Mouse (Mus musculus): ENCODE results near the gene Sec24a. TPM values are rescaled to one million over a fixed set of nuclear protein-coding genes. Genes with fewer than 3 reads are reported as not detected.
"Not testable (repeated sequence)": the region's sequence is repeated elsewhere in the genome, so short reads cannot be mapped to it uniquely, and the experiment has no call there.

Sec24a gene
- polyA plus RNA-seq, 1 experiment from 2014 or later, result 21.2 TPM

- H3K27ac ChIP-seq (ENCODE audit: low read length), result no peak overlapping the region
- no peak overlapping the region for H3K9ac ChIP-seq (ENCODE audit: low read depth, low read length)
- H3K36me3 ChIP-seq (ENCODE audit: control insufficient read depth, insufficient read depth, low read length), result no peaks in the 10 kb centered on the region
- no peaks in the 10 kb centered on the region for H3K9me3 ChIP-seq (ENCODE audit: control insufficient read depth, low read length)
- H3K27me3 ChIP-seq (replicated peaks; ENCODE audit: control insufficient read depth, insufficient read depth, low read length), result no peaks in the 10 kb centered on the region
- ATAC-seq, result no peak
- H3K4me1 ChIP-seq (ENCODE audit: control insufficient read depth, insufficient read depth, low read length), result peaks cover 3% of the 10 kb centered on the region; the same call in 1 of the 2 replicates
- H3K4me2 ChIP-seq (ENCODE audit: low read depth, low read length), result no peak overlapping the region
- 72% methylated on average over 3 of the region's 3 CpGs for WGBS
- no peak overlapping the region for H3K4me3 ChIP-seq (ENCODE audit: low read length)
Measured at GRCm38 (mm10) chr11:51679466-51679865, 84.0 kb downstream of the Sec24a start.

GRCm38 (mm10) chr11:51677737-51678418 is 85.6 kb downstream of the Sec24a start:
- H3K9me3 ChIP-seq (ENCODE audit: control insufficient read depth, low read length), result no peaks in the 10 kb centered on the region
- H3K27ac ChIP-seq (ENCODE audit: low read length), result no peak overlapping the region
- no peak overlapping the region for H3K4me3 ChIP-seq (ENCODE audit: low read length)
- H3K27me3 ChIP-seq (replicated peaks; ENCODE audit: control insufficient read depth, insufficient read depth, low read length), result no peaks in the 10 kb centered on the region
- no peak overlapping the region for H3K9ac ChIP-seq (ENCODE audit: low read depth, low read length)
- no peak overlapping the region for H3K4me2 ChIP-seq (ENCODE audit: low read depth, low read length)
- no peaks in the 10 kb centered on the region for H3K36me3 ChIP-seq (ENCODE audit: control insufficient read depth, insufficient read depth, low read length)
- peaks cover 3% of the 10 kb centered on the region; the same call in 1 of the 2 replicates for H3K4me1 ChIP-seq (ENCODE audit: control insufficient read depth, insufficient read depth, low read length)
- no peak for ATAC-seq
- WGBS, result 58% methylated on average over 6 of the region's 6 CpGs

- H3K9ac ChIP-seq (ENCODE audit: low read depth, low read length), result no peak overlapping the region
- H3K36me3 ChIP-seq (ENCODE audit: control insufficient read depth, insufficient read depth, low read length), result no peaks in the 10 kb centered on the region
- no peak overlapping the region for H3K27ac ChIP-seq (ENCODE audit: low read length)
- no peaks in the 10 kb centered on the region for H3K27me3 ChIP-seq (replicated peaks; ENCODE audit: control insufficient read depth, insufficient read depth, low read length)
- ATAC-seq, result no peak
- no peak overlapping the region for H3K4me3 ChIP-seq (ENCODE audit: low read length)
- 82% methylated on average over 5 of the region's 5 CpGs for WGBS
- H3K4me2 ChIP-seq (ENCODE audit: low read depth, low read length), result no peak overlapping the region
- H3K9me3 ChIP-seq (ENCODE audit: control insufficient read depth, low read length), result no peaks in the 10 kb centered on the region
- no peaks in the 10 kb centered on the region for H3K4me1 ChIP-seq (ENCODE audit: control insufficient read depth, insufficient read depth, low read length)
Measured at GRCm38 (mm10) chr11:51675386-51675785, 88.0 kb downstream of the Sec24a start.

GRCm38 (mm10) chr11:51673291-51673690 is 90.1 kb downstream of the Sec24a start:
- H3K9ac ChIP-seq (ENCODE audit: low read depth, low read length), result no peak overlapping the region
- H3K36me3 ChIP-seq (ENCODE audit: control insufficient read depth, insufficient read depth, low read length), result no peaks in the 10 kb centered on the region
- ATAC-seq, result no peak
- H3K27me3 ChIP-seq (replicated peaks; ENCODE audit: control insufficient read depth, insufficient read depth, low read length), result no peaks in the 10 kb centered on the region
- no peaks in the 10 kb centered on the region for H3K4me1 ChIP-seq (ENCODE audit: control insufficient read depth, insufficient read depth, low read length)
- H3K27ac ChIP-seq (ENCODE audit: low read length), result no peak overlapping the region
- H3K4me2 ChIP-seq (ENCODE audit: low read depth, low read length), result no peak overlapping the region
- 79% methylated on average over 9 of the region's 9 CpGs for WGBS
- no peaks in the 10 kb centered on the region for H3K9me3 ChIP-seq (ENCODE audit: control insufficient read depth, low read length)
- H3K4me3 ChIP-seq (ENCODE audit: low read length), result no peak overlapping the region

GRCm38 (mm10) chr11:51671376-51671775 is 92.1 kb downstream of the Sec24a start:
- H3K4me2 ChIP-seq (ENCODE audit: low read depth, low read length), result no peak overlapping the region
- H3K9me3 ChIP-seq (ENCODE audit: control insufficient read depth, low read length), result no peaks in the 10 kb centered on the region
- no peak overlapping the region for H3K27ac ChIP-seq (ENCODE audit: low read length)
- ATAC-seq, result no peak
- WGBS, result 74% methylated on average over 2 of the region's 2 CpGs
- H3K9ac ChIP-seq (ENCODE audit: low read depth, low read length), result no peak overlapping the region
- no peaks in the 10 kb centered on the region for H3K27me3 ChIP-seq (replicated peaks; ENCODE audit: control insufficient read depth, insufficient read depth, low read length)
- no peaks in the 10 kb centered on the region for H3K4me1 ChIP-seq (ENCODE audit: control insufficient read depth, insufficient read depth, low read length)
- no peak overlapping the region for H3K4me3 ChIP-seq (ENCODE audit: low read length)
- no peaks in the 10 kb centered on the region for H3K36me3 ChIP-seq (ENCODE audit: control insufficient read depth, insufficient read depth, low read length)

- H3K36me3 ChIP-seq (ENCODE audit: control insufficient read depth, insufficient read depth, low read length), result no peaks in the 10 kb centered on the region
- no peak overlapping the region for H3K4me3 ChIP-seq (ENCODE audit: low read length)
- no peak overlapping the region for H3K4me2 ChIP-seq (ENCODE audit: low read depth, low read length)
- H3K27me3 ChIP-seq (replicated peaks; ENCODE audit: control insufficient read depth, insufficient read depth, low read length), result no peaks in the 10 kb centered on the region
- no peak overlapping the region for H3K9ac ChIP-seq (ENCODE audit: low read depth, low read length)
- H3K27ac ChIP-seq (ENCODE audit: low read length), result no peak overlapping the region
- WGBS, result 91% methylated on average over 7 of the region's 7 CpGs
- H3K4me1 ChIP-seq (ENCODE audit: control insufficient read depth, insufficient read depth, low read length), result no peaks in the 10 kb centered on the region
- no peak for ATAC-seq
- no peaks in the 10 kb centered on the region for H3K9me3 ChIP-seq (ENCODE audit: control insufficient read depth, low read length)
Measured at GRCm38 (mm10) chr11:51670846-51671245, 92.6 kb downstream of the Sec24a start.

- not testable (repeated sequence) for ATAC-seq; H3K36me3 ChIP-seq (ENCODE audit: control insufficient read depth, insufficient read depth, low read length); H3K4me2 ChIP-seq (ENCODE audit: low read depth, low read length); H3K9me3 ChIP-seq (ENCODE audit: control insufficient read depth, low read length); H3K4me1 ChIP-seq (ENCODE audit: control insufficient read depth, insufficient read depth, low read length); H3K27ac ChIP-seq (ENCODE audit: low read length); H3K9ac ChIP-seq (ENCODE audit: low read depth, low read length); H3K27me3 ChIP-seq (replicated peaks; ENCODE audit: control insufficient read depth, insufficient read depth, low read length); H3K4me3 ChIP-seq (ENCODE audit: low read length)
- whole genome bisulfite sequencing, result 96% methylated on average over 7 of the region's 7 CpGs
Measured at GRCm38 (mm10) chr11:51664747-51665146, 98.7 kb downstream of the Sec24a start.

- Histone ChIP-seq H3K4me3 (ENCODE audit: low read length) (no peak overlapping the region), H3K9ac (ENCODE audit: low read depth, low read length) (no peak overlapping the region), H3K27me3 (replicated peaks; ENCODE audit: control insufficient read depth, insufficient read depth, low read length) (no peaks in the 10 kb centered on the region), H3K27ac (ENCODE audit: low read length) (no peak overlapping the region), H3K4me1 (ENCODE audit: control insufficient read depth, insufficient read depth, low read length) (peaks cover 6% of the 10 kb centered on the region; the same call in 1 of the 2 replicates), H3K9me3 (ENCODE audit: control insufficient read depth, low read length) (no peaks in the 10 kb centered on the region), H3K36me3 (ENCODE audit: control insufficient read depth, insufficient read depth, low read length) (no peaks in the 10 kb centered on the region), H3K4me2 (ENCODE audit: low read depth, low read length) (no peak overlapping the region)
- WGBS, result 76% methylated on average over 7 of the region's 7 CpGs
- ATAC-seq, result no peak
Measured at GRCm38 (mm10) chr11:51662632-51663031, 100.8 kb downstream of the Sec24a start.

- Histone ChIP-seq H3K4me3 (ENCODE audit: low read length) (no peak overlapping the region), H3K9ac (ENCODE audit: low read depth, low read length) (no peak overlapping the region), H3K36me3 (ENCODE audit: control insufficient read depth, insufficient read depth, low read length) (no peaks in the 10 kb centered on the region), H3K4me1 (ENCODE audit: control insufficient read depth, insufficient read depth, low read length) (peaks cover 6% of the 10 kb centered on the region; the same call in 1 of the 2 replicates), H3K27ac (ENCODE audit: low read length) (no peak overlapping the region), H3K27me3 (replicated peaks; ENCODE audit: control insufficient read depth, insufficient read depth, low read length) (no peaks in the 10 kb centered on the region), H3K4me2 (ENCODE audit: low read depth, low read length) (no peak overlapping the region), H3K9me3 (ENCODE audit: control insufficient read depth, low read length) (no peaks in the 10 kb centered on the region)
- ATAC-seq, result no peak
- WGBS, result 85% methylated on average over 16 of the region's 16 CpGs
Measured at GRCm38 (mm10) chr11:51661867-51662365, 101.5 kb downstream of the Sec24a start.

All from intestine, embryonic 16.5 days (tissue).